Mouse (Mus musculus) B cell, adult 2 months (primary cell): Measurements from ENCODE around the gene Acot12.

Experiments
- DNase-seq, 2 experiments: peaks; one replicate each; pipeline ENCODE4 v3.0.0; 2022

Acot12 gene

DNA sequence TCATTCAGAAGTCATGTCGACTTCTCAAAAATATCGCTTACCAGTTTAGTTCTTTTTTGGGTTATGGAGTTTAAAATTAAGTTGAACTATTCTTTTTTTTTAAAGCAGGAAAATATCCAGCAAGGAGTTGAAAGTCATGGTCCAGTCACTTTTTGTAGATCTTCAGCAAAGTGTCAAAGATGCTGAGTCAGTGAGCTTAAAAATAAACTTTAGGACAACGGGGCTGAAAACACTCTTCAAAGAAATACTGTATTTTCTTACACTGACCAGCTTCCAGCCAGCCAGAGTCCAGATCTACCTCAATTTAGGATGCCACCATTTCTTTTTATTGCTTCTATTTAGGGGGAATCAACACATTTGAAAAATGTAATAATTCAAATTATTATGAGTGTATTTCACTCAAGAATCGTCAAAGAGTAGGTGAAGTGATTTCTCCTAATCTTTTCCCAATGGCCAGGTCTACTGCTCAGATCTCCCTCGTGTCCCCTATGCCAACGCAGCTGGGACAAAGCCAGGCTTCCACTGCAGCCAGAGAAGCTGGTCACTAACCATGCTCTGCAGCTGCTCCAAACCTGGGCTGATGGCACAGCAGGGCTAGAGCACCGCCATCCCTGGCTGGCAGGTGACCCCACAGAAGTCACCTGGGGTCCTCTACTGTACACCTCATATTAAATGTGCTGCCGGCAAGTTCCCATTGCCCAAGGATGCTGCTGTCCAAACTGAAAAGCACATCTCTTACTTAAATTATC lies 19.2 kb downstream of the Acot12 start:
- DNase-seq = no peak

DNA sequence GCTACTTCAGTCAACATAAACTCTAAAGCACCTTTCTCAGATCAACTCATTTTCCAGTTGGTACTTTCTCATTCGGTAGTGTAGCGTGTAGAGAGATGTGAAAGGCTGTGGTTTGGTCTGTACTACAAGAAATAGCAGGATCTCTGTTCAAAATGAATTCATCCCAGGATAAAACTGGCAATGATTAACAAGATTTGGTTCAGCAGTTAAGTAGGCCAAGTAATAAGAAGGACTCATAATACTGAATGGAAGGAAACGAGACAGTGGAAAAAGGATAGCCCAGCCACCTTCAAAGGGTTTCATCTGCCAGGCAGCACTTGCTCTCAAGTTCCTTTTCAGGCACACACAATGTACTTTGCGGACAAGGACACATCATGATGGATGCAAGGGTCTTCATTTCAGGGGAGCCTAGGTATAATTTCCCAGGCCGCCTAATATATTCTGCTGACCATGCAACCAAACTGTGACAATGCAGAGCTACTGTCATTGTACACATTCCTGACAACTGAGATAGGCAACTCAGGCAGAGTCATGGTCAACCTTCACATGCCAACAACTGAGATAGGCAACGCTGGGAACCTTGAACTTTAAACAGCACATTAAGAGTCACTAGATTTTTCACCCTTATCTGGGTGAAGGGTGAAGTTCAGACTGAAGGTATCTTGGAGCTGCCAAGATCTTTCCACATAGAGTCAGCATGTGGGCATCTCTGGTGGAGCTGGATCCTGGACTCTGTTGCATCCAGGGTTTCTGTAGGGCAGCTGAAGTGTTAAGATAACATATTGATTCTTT lies 20.5 kb downstream of the Acot12 start:
- no peak for DNase-seq

DNA sequence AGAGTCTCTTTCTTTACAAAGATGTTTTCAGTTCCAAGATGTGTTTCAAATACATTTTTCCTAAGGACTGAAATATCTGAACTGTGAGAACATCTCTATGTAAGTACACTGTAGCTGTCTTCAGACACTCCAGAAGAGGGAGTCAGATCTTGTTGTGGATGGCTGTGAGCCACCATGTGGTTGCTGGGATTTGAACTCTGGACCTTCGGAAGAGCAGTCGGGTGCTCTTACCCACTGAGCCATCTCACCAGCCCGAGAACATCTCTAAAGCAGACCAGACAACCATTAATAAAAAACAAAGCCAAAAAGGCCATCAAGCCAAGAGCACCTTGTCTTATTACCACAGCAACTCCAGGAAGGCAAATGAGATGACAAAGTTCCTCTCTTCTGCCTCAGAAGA lies 22.3 kb downstream of the Acot12 start:
- peak in 1 of 2 experiments; percentile 2 for DNase-seq

DNA sequence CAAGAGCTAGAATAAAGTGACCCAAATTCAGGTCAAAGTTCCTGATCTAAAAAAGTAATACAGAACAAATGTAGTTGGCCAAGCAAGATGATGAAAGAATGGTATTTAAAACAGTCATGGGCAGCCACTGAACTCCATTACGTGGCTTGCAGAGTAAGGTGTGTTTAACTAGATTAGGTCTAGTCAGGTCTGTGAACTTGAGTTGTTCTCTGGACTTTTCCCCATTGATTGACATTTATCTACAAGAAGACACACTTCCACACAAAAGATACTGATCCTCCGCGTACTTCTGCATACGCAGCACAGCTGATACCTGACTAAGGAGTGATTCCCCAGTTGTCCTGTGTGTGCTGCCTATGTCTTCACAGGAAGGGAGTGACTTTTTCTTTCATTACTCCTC lies 24.3 kb downstream of the Acot12 start:
- DNase-seq = no peak

DNA sequence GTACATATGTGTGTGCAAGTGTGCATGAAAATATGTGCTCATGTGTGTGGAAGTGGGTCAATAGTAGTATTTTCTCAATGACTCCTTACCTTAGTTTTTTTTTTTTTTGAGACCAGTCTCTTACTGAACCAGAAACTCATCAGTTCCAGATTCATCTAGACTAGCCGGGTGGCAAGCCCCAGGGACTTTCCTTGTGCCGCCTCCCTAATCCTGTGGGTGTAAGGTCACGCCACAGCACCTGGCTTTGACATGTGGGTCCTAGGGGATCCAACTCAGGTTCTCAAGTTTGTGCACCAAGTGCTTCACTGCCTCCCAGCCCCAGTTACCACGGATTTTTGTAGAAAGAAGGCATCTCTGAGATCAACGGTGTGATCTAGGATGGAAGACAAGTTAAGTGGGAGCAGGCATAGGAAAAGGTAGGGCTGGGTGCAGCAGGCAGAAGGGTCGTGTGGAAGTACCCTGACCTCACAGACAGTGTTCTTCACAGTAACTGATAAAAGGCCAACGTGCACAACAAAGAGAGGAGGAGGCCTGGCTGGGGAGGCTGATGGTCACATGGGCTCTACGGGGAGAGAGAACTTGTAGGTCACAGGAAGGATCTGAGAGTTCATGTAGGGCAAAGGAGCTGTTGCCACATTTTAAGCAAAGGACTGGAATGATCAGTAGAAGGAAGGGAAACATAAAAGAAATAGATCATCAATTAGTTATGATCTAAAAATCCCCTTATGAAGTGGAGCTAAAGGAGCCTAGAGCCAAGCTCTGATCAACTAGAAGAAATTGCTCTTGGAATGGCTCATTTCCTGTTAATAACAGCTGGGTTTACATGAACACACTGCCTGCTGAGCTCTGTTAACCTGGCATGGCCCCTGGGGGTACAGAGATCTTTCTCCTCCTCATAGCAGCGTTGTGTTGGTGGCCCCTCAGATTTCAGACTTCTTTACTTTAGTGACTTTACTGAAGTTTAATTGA lies 27.7 kb downstream of the Acot12 start:
- no peak for DNase-seq

DNA sequence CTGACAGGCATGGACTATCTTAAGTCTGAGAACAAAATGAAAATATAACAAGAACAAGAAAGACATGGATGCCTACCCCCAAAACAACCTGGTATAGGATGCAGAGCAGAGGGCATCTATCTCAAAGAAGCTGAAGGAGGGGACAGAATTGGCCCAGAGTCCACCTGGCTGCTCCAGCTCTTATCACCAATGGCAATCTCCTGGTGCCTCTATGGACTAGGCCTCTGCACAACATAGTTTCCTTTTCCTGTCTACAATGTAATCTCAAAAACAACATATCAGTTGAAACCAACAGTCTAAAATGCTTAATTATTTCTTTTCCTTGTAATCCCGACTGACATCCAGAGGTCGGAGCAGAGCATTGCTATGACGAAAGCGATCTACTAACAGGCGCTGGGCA lies 36.8 kb downstream of the Acot12 start:
- DNase-seq = no peak

DNA sequence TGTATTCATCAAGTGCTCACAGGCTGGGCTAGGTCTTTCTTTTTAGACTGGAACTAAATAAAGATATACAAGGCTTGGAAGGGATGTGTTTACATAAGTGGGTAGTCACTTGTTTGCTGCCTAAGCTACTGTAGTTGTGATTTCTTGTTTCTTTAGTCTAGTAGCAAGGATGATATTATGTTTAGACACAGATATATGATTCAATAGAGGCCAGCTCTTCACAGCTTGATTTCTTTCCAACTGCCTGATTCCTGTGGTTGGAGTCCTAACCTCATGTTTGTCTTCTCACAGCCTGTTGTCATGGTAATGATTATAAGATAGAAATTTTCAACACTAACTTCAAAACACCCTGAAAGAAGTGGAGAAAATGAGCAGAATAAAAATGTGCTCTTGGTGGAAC lies 38.6 kb downstream of the Acot12 start:
- no peak for DNase-seq

DNA sequence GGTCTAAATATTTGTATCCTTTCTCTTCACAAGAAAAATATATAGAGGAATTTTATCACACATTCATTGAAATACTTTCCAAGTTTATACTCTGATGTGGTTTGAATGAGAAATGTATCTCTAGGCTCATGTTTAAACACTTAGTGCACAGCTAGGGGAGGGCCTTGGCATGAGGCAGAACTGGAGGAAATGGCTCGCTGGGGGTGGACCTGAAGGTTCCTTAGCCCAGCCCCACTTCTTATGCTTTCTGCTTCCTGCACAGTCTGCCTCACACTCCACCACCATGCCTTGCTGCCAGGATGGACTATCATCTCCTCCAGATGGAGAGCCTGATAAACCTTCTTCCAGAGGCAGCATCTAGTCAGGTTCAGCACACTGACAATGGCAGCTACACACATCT lies 50.7 kb downstream of the Acot12 start:
- no peak for DNase-seq

DNA sequence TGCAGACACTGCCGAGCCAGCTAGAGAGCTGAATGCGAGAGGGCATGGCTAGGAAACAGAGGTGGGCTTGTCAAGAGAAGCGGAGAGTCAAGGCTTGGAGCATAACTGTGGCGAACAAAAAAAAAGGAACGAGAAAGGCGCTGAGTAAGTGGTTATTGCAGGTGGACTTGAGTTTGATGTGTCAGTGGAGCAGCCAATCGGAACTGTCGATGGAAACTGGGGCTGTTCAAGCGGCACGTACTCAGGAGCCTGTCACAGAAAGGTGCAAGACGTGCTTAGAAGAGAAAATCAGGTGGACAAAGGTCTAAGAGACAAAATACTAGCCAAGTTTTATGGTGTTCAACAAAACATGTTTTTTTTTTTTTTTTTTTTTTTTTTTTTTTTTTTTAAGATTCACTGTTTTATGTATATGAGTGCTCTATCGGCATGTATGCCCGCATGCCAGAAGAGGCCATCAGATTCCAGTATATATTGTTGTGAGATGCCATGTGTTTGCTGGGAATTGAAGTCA lies 53.7 kb downstream of the Acot12 start:
- DNase-seq = no peak

DNA sequence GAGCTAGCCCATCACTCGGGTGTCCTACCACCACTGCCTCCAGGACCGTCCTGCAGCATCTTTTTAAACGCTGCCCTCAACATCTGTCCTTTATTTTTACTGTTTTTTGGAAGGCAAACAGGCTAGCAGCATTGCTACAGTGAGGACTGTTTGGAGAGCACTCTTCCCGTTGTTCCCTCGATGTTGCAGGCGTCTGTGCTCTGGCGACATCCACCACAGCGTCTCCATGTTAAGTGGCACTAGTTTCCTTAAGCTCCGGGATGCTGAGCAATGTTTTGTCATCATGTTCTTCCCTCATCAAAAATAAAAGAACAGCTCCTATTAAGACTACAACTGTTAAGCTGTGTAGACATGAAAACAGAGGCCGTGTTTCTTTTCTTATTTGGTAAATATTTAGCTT lies 54.3 kb downstream of the Acot12 start:
- no peak for DNase-seq

DNA sequence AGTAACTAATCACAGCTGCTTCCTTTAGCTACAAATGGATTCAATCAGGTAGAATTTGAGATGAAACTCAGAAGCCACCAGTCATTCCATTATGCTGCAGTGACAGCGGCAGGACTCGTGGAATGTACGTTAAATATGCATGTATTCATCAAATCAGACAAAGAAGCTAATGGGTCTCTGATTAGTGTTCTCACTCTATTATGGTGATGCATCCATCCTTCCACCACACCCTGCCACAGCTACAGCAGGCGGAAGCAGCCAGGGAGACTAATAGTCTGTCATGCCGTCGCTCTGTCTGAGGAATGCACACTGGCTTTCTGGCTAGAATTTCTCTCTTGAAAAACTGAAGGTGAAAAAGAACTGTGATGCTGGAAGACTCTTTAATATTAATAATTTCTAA lies 54.7 kb downstream of the Acot12 start:
- DNase-seq = no peak

DNA sequence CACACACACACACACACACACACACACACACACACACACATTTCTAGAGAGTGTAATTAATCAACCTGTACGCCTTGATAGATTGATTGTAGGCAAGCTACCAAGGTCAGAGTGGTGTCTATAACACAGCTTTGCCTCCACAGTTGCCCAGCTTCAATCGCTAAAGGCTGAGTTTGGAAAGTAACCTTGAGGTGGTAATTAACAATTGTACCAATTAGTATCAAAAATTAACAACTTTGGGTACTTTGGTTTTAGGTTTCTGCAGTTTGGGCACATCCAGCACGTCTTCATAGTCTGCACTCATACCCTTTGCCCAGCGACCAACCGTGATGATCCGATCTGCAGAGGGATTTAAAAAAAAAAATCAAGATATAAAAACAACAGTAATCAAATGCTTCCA lies 55.6 kb downstream of the Acot12 start:
- DNase-seq = no peak

DNA sequence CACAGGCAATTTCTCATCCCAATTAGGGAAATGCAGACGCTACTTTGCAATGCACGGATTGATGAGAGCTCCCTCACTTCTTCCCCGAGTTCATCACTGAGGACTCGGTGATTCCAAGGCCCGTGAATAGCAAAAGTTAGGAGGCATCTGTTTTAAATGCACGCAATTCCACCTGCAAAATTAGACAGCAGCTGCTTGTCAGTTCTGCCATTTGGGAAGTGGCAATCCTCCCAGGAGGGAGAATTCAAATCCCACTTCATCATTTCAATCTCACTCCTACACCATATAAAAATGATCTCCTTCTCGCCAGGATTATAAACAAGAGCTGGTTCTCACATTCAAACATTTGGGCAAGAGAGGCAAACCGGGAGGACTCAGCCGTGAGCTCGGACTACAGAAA lies 56.1 kb downstream of the Acot12 start:
- DNase-seq = no peak

DNA sequence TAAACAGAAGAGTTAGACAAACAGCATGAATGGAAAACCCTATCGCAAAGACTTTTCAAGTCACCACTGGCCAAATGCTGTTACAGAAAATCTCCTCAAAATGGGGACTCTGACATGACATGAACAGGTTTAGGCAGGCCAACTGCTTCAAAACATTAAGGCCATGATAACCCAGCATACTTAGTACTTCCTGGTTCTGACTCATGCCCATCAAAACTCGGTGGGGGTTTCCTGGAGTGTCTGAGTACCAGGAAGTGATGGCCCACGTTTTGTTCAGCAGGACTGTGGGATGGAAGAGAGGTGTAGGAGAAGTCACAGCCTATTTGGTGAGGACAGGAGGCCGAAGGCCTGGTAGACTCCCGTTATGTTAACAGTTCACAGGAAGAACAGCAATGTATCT lies 60.4 kb downstream of the Acot12 start:
- no peak for DNase-seq

DNA sequence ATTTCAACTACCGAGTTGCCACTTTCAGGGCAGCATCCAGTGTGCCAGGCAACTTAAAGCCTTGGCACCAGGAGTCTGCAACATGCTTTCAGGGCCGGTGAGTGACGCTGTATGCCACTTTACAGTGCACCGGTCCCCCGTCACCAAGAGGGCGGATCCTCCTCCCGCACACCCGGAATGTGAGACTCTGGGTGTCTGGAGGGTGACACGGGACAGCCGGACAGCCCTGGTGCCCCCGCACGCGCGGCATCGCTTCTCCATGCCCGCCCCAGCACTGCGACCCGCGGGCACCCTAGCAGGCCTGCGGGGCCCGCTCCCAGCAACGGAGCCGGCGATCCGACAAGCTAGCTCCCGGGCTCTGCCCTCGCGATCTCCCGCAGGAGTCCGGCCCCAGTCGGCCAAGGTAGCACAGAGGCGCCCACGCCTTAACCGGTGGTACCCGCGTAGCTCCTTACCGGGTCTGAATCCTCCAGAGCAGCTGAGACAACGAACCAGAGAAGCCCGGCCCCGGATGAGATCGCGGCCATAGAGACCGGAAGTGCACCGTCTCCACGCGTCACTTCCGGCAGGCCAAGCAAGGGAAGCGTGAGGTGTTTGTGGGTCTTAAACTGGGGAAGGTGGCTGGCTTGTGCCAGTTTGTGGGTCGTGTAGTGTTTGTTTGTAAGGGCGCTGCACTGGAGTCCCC lies 66.0 kb downstream of the Acot12 start, which contains the start of gene Zcchc9:
Zcchc9 (minus strand) TSS at position 551 of the 685 bp plus-strand sequence.
- peak; percentile 89 to 91 for DNase-seq

DNA sequence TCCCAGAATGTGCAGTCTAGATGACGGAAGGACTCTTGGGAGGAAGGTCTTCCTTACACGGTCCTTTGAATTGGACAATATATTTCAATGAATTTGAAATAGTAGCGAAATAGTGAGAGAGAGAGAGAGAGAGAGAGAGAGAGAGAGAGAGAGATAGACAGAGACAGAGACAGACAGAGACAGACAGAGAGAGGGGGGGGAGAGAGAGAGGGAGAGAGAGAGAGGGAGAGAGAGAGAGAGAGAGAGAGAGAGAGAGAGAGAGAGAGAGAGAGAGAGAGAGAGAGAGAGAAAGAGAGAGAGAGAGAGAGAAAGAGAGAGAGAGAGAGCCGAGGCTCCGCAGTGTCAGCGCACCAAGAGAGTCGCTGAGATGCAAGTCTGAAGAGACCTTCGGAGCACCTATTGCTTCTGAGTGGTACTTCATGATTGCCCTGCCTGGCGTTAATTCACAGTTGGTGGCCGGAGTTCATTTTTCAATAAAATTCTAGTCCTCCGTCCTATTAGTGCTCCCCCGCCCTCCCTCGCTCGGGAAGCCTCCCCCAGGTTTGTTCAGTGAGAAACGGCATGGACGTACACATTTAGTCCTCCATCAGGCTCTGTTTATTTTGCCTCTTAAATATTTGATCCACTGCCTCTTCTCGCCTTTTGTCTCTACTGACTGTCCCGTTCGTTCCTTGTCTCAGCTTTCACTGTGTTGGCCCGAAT lies 66.7 kb downstream of the Acot12 start:
- DNase-seq = peak; percentile 11 to 22

DNA sequence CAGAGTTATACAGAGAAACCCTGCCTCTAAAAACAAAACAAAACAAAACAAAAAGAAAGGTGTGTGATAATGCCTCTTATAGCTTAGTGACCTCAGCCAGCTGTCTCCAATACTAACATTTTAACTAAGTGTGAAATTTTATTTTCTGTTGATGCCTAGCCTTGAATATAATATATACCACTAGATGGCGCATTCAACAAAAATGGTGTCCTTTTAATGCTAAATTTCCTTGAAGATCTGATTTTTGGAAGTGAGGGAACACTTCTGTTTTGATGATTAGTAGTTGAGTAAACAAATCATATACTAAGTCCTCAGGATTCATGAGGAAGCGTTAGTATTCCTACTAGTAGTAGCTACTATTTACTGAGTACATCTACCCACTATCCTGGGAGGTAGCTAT lies 68.2 kb downstream of the Acot12 start:
- no peak for DNase-seq

DNA sequence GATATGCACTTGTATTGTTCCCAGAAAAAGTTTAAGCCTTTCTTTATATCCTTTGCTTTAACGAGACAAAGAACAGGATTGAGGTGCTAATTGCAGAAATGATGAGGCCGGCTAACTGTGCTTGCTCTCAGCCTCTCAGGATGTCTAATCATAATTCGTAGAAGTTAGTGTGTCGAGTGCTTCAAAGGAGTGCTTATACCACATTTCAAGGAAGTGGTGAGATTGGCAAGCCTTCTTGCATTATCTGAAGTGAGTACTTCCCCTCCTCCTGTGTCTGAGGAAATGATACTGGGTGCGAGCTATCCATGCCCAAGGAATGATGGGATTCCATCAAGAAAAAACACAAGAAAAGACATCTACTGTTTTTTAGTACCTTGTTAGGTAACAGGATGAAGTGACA lies 73.4 kb downstream of the Acot12 start:
- DNase-seq = no peak

DNA sequence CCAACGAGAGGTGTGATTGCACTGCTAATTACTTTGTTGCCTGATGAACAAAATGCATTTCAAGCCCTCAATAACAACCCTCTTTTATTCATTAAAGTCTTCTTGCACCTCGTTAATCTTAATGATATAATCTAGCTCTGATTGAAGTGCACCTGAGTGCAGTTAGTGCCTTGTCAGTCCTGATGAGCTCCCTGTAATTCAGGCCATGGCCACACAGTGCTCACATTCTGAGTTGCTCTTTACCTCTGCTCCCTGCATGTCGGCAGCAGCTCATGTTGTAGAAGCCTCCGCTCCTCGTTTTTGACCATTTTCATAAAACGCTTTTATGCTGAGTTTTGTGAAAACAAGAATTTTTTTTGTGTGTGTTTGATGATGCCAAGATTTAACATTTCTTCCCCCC lies 82.4 kb downstream of the Acot12 start:
- DNase-seq = no peak

DNA sequence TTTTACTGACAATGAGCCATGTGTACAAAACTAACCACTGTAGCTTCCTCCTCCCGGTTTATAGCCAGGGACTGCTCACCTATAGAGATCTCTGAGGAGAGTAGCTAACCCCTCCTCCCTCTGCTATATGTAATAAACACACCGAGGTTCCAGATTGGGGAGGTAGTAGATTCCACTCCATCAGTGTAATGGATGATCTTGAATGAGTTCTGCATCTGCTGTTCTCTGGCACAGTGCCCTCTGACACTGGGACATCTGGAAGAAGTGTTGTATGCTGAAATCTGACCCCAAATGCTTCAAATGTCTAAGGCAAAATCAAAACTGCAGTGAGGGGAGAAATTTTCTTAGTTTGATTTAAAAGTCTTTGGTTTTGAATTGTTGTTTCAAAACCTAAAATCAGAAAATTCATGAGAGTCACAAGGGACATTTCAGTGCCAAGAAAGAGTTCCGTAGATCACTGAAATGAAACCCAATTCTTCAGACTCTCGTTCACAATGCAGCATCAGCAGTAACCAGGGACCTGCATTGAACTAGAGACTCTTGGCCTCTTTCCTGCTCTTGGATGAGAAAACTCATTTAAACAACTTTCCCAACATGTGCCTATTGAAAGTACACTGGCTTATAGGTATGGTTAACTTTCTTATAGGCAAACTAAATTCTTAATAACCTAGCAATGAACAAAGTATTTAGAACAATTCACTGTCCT lies 83.7 kb downstream of the Acot12 start:
- DNase-seq = no peak

DNA sequence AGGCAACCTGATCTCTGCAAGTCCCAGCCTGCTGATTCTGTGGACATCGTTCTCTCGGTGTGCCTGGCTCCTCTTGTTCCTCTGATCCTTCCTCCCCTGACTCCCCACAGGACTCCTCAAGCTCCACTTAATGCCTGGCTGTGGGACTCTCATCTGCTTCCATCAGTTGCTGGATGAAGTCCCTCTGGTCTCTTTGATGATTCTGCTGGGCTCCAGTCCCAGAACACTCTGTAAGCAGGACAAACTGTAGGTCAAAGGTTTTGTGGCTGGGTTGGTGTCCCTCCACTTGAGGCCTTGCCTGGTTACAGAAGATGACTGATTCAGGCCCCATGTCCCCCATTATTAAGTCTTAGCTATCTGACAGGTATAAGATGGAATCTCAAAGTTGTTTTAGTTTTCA lies 84.8 kb downstream of the Acot12 start:
- no peak for DNase-seq
